Mouse (Mus musculus): ENCODE measurements at regions not wholly inside any gene's neighbourhood (a gene's known extent, or its start where the extent isn't known, plus 50 kb on each side); places are given as distances from the start of the nearest gene placed in this dataset.
"Not testable (repeated sequence)": the region's sequence is repeated elsewhere in the genome, so short reads cannot be mapped to it uniquely, and the experiment has no call there.

GRCm38 (mm10) chr6:31011407-31012020, 52.6 kb upstream of the Klf14 start:
- Histone ChIP-seq H3K4me3 (replicated peaks) (no peak overlapping the region), H3K27ac (peak overlapping the region; percentile 44; the same call in 1 of the 2 replicates), H3K4me1 (peaks cover 6% of the 10 kb centered on the region; the same call in 1 of the 2 replicates), H3K9ac (no peak overlapping the region), H3K36me3 (no peaks in the 10 kb centered on the region), H3K9me3 (no peaks in the 10 kb centered on the region), H3K4me2 (no peak overlapping the region), H3K27me3 (replicated peaks) (no peaks in the 10 kb centered on the region)
- WGBS = 27% methylated on average over 4 of the region's 4 CpGs
- peak; percentile 47; the same call in 1 of the 2 replicates for ATAC-seq (ENCODE audit: insufficient read depth, low FRiP score, low read depth)

- ATAC-seq (ENCODE audit: insufficient read depth, low FRiP score, low read depth) = no peak
- Histone ChIP-seq H3K9ac (no peak overlapping the region), H3K4me2 (no peak overlapping the region), H3K27me3 (replicated peaks) (no peaks in the 10 kb centered on the region), H3K4me3 (replicated peaks) (no peak overlapping the region), H3K9me3 (no peaks in the 10 kb centered on the region), H3K4me1 (0 out of 2 replicates have a peak, but pooled peaks cover 5% of the 10 kb centered on the region), H3K36me3 (no peaks in the 10 kb centered on the region), H3K27ac (no peak overlapping the region)
- WGBS = 53% methylated on average over 7 of the region's 7 CpGs
Measured at GRCm38 (mm10) chr6:31016566-31016965, 57.7 kb upstream of the Klf14 start.

DNA sequence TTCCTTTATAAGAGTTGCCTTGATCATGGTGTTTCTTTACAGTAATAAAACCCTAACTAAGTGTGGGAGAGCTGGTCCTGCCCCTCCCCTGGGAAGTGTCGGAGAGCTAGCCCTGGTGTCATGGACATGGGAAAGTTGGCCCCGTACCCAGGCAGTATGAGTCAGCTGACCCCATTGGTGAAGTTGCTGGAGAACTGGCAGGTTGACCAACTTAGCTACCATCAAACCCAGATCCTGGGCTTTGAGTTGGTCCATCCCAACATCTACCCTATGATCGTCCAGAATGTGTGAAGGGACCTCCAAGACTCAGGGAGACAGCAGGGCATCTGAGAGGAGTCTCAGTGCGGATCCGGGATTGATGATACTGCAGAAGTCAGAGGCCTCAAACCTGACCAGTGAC, 62.9 kb upstream of the Klf14 start:
- Histone ChIP-seq H3K27me3 (replicated peaks) (no peaks in the 10 kb centered on the region), H3K9ac (no peak overlapping the region), H3K27ac (no peak overlapping the region), H3K4me1 (no peaks in the 10 kb centered on the region), H3K4me2 (no peak overlapping the region), H3K9me3 (no peaks in the 10 kb centered on the region), H3K4me3 (replicated peaks) (no peak overlapping the region), H3K36me3 (no peaks in the 10 kb centered on the region)
- no peak for ATAC-seq (ENCODE audit: insufficient read depth, low FRiP score, low read depth)
- 83% methylated on average over 5 of the region's 5 CpGs for WGBS

- Histone ChIP-seq H3K27ac (no peak overlapping the region), H3K36me3 (no peaks in the 10 kb centered on the region), H3K4me3 (replicated peaks) (no peak overlapping the region), H3K27me3 (replicated peaks) (no peaks in the 10 kb centered on the region), H3K4me1 (no peaks in the 10 kb centered on the region), H3K9me3 (no peaks in the 10 kb centered on the region), H3K9ac (no peak overlapping the region), H3K4me2 (no peak overlapping the region)
- ATAC-seq (ENCODE audit: insufficient read depth, low FRiP score, low read depth) = no peak
- 84% methylated on average over 9 of the region's 9 CpGs for WGBS
Measured at GRCm38 (mm10) chr6:31029777-31030176, 70.9 kb upstream of the Klf14 start.

GRCm38 (mm10) chr6:31031022-31031421, 72.1 kb upstream of the Klf14 start:
- Histone ChIP-seq H3K4me2 (no peak overlapping the region), H3K9me3 (no peaks in the 10 kb centered on the region)
- ATAC-seq (ENCODE audit: insufficient read depth, low FRiP score, low read depth) = no peak

DNA sequence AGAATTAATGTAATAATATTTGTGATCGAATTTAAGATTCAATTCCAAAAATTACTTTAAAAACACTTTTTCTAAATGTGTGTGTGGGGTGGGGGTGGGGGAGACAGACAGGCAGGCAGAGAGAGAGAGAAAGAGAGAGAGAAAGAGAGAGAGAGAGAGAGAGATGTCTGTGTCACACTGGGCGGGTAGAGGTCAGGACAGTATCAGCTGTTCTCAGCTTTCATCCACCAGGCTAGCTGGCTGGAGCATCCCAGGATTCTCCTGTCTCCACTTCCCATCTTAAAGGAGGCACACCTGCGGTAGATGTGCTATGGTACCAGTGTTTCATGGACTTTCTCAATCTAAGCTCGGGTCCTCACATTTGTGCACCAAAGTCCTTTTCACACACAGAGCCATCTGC, 73.3 kb upstream of the Klf14 start:
- Histone ChIP-seq H3K4me2 (no peak overlapping the region), H3K27me3 (replicated peaks) (no peaks in the 10 kb centered on the region), H3K36me3 (no peaks in the 10 kb centered on the region), H3K4me1 (no peaks in the 10 kb centered on the region), H3K4me3 (replicated peaks) (no peak overlapping the region), H3K9ac (no peak overlapping the region), H3K27ac (no peak overlapping the region), H3K9me3 (no peaks in the 10 kb centered on the region)
- no peak for ATAC-seq (ENCODE audit: insufficient read depth, low FRiP score, low read depth)
- 80% methylated on average over 4 of the region's 4 CpGs for WGBS

More at GRCm38 (mm10) chr6:31031022-31031421, 72.1 kb upstream of the Klf14 start:
- Histone ChIP-seq H3K4me1 (no peaks in the 10 kb centered on the region), H3K4me3 (replicated peaks) (no peak overlapping the region), H3K27ac (no peak overlapping the region), H3K27me3 (replicated peaks) (no peaks in the 10 kb centered on the region), H3K9ac (no peak overlapping the region), H3K36me3 (no peaks in the 10 kb centered on the region)
- 77% methylated on average over 7 of the region's 7 CpGs for WGBS

DNA sequence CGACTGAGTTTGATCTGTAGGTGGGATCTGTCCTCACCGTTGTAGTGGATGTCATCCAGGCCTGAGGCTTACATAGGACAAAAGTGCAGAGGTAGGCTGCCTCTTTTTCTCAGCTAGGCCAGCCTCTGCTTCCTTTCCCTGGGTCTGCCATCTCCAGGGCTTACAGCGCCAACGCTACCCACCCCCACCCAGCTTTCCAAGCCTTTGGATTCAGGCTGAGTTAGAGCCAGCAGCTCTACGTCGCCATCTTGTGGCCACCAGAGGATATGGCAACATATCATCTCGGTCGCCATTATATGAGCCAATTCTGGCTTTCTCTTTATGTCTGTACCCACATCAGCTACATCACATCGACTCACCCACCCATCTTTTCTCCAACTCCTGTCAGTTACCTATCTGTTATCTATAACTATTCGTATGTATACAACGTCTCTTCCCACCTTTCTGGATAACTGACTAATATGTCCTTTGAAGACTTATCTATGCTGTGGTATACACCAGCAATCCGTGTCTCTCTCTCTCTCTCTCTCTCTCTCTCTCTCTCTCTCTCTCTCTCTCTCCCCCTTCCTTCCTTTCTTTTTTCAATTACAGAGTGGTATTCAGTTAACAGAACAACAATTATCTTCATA, 74.2 kb upstream of the Klf14 start:
- Histone ChIP-seq H3K27me3 (replicated peaks) (no peaks in the 10 kb centered on the region), H3K4me1 (no peaks in the 10 kb centered on the region), H3K36me3 (no peaks in the 10 kb centered on the region), H3K4me3 (replicated peaks) (no peak overlapping the region), H3K9me3 (no peaks in the 10 kb centered on the region), H3K27ac (no peak overlapping the region), H3K4me2 (peak overlapping the region; percentile 36), H3K9ac (no peak overlapping the region)
- whole genome bisulfite sequencing = 8% methylated on average over 12 of the region's 12 CpGs
- peak; percentile 35; the same call in 1 of the 2 replicates for ATAC-seq (ENCODE audit: insufficient read depth, low FRiP score, low read depth)

DNA sequence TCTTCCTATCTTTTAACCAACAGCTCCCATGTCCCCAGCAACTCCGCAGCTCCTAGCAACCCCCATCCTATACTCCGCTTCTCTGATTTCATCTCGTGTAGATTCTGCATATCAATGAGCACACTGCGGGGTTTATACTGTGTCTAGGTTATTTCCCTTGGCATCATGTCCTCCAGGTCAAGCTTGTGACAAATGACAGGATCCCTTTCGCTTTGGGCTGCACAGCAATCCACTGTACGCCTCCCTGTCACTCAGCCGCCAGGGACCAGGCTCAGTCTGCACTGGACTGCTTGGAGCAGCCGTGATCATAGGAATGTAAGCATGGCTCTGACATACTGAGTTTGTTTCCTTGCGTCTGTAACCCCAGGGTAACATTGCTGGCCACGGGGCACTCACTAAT, 75.9 kb upstream of the Klf14 start:
- H3K36me3 ChIP-seq = no peaks in the 10 kb centered on the region
- H3K27ac ChIP-seq = no peak overlapping the region
- H3K9me3 ChIP-seq = no peaks in the 10 kb centered on the region
- ATAC-seq (ENCODE audit: insufficient read depth, low FRiP score, low read depth) = no peak
- no peaks in the 10 kb centered on the region for H3K27me3 ChIP-seq (replicated peaks)
- H3K4me1 ChIP-seq = no peaks in the 10 kb centered on the region
- no peak overlapping the region for H3K9ac ChIP-seq
- no peak overlapping the region for H3K4me3 ChIP-seq (replicated peaks)
- no peak overlapping the region for H3K4me2 ChIP-seq
- WGBS = 70% methylated on average over 10 of the region's 10 CpGs

DNA sequence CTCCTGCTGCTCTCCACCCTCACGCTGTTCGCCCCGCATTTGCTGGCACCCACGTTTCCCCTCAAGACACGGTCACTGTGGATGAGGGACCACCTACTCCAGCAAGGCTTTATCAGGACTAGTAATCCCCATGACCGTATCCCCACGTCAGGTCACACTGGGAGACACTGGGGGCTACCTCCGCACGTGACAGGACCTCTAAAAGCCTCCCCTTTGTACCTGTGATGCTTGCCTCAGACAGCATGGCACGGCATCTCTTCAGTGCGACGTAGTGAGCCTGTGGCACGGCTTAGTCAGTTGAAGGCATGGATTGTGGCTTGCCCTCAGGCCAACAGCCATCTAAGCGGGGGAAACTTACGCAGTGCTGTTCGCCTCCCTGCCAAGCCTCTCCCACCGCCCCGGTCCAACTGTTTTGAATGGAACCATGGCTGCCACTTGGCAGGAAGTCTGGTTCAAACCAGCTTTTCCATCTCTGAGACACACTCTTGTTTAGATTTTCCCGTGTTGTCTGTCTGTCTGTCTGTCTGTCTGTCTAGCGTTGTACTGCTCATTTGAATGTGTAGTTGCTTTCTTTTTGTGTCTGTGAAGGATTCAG, 79.0 kb upstream of the Klf14 start:
- 71% methylated on average over 20 of the region's 20 CpGs for WGBS
- H3K27ac ChIP-seq = no peak overlapping the region
- no peaks in the 10 kb centered on the region for H3K36me3 ChIP-seq
- H3K9ac ChIP-seq = no peak overlapping the region
- no peaks in the 10 kb centered on the region for H3K4me1 ChIP-seq
- H3K4me2 ChIP-seq = peak overlapping the region; percentile 27; the same call in 1 of the 2 replicates
- no peaks in the 10 kb centered on the region for H3K27me3 ChIP-seq (replicated peaks)
- no peak for ATAC-seq (ENCODE audit: insufficient read depth, low FRiP score, low read depth)
- H3K4me3 ChIP-seq (replicated peaks) = no peak overlapping the region
- H3K9me3 ChIP-seq = no peaks in the 10 kb centered on the region

DNA sequence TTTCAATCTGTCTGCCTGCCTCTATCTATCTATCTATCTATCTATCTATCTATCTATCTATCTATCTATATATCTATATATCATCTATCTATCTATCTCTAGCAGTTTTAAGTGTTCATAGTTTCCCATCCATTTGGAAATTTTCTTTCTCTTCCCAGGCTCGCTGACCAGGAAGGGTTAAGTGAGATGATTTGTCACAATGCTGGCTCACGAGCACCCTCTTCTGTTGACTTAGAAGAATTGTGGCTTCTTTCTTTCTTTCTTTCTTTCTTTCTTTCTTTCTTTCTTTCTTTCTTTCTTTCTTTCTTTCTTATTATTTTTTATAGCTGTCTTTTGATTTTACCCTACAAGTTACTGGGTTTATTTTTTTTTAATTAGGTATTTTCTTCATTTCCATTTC, 79.6 kb upstream of the Klf14 start:
- H3K4me2 ChIP-seq; H3K27ac ChIP-seq; H3K9ac ChIP-seq; H3K36me3 ChIP-seq; H3K9me3 ChIP-seq; ATAC-seq (ENCODE audit: insufficient read depth, low FRiP score, low read depth); H3K27me3 ChIP-seq (replicated peaks); H3K4me1 ChIP-seq; H3K4me3 ChIP-seq (replicated peaks): not testable (repeated sequence)
- WGBS = 3% methylated on average over 2 of the region's 2 CpGs

GRCm38 (mm10) chr6:31039485-31039884, 80.6 kb upstream of the Klf14 start:
- Histone ChIP-seq H3K4me1 (no peaks in the 10 kb centered on the region), H3K36me3 (no peaks in the 10 kb centered on the region), H3K4me3 (replicated peaks) (no peak overlapping the region), H3K4me2 (no peak overlapping the region), H3K27me3 (replicated peaks) (no peaks in the 10 kb centered on the region), H3K9me3 (no peaks in the 10 kb centered on the region), H3K9ac (no peak overlapping the region), H3K27ac (no peak overlapping the region)
- WGBS = 71% methylated on average over 6 of the region's 6 CpGs
- ATAC-seq (ENCODE audit: insufficient read depth, low FRiP score, low read depth) = no peak

GRCm38 (mm10) chr6:31040783-31041182, 81.9 kb upstream of the Klf14 start:
- 86% methylated on average over 6 of the region's 6 CpGs for WGBS
- Histone ChIP-seq H3K9ac (no peak overlapping the region), H3K36me3 (no peaks in the 10 kb centered on the region), H3K9me3 (no peaks in the 10 kb centered on the region), H3K4me2 (no peak overlapping the region), H3K4me3 (replicated peaks) (no peak overlapping the region), H3K27ac (no peak overlapping the region), H3K4me1 (no peaks in the 10 kb centered on the region), H3K27me3 (replicated peaks) (no peaks in the 10 kb centered on the region)
- no peak for ATAC-seq (ENCODE audit: insufficient read depth, low FRiP score, low read depth)
